Mouse (Mus musculus) frontal cortex, postnatal 14 days (tissue): ENCODE measurements around the gene Fzd2.

Source experiments
- DNase-seq, 2 experiments: peaks; one replicate each; pipeline ENCODE4 v3.0.0; 2022; ENCODE audit warnings: low spot score in 2 of 2

Fzd2 gene

GRCm38 (mm10) chr11:102619449-102619848, 15.3 kb downstream of the Fzd2 start:
- no peak for DNase-seq

- no peak for DNase-seq
Observed at GRCm38 (mm10) chr11:102623876-102624789, 19.9 kb downstream of the Fzd2 start.

- no peak for DNase-seq
Observed at GRCm38 (mm10) chr11:102624888-102625407, 20.8 kb downstream of the Fzd2 start.

- DNase-seq, result no peak
Observed at GRCm38 (mm10) chr11:102627171-102627931, 23.2 kb downstream of the Fzd2 start.

GRCm38 (mm10) chr11:102628529-102628928, 24.3 kb downstream of the Fzd2 start:
- DNase-seq, result no peak

- DNase-seq, result no peak
Observed at GRCm38 (mm10) chr11:102629375-102629774, 25.2 kb downstream of the Fzd2 start.

DNA sequence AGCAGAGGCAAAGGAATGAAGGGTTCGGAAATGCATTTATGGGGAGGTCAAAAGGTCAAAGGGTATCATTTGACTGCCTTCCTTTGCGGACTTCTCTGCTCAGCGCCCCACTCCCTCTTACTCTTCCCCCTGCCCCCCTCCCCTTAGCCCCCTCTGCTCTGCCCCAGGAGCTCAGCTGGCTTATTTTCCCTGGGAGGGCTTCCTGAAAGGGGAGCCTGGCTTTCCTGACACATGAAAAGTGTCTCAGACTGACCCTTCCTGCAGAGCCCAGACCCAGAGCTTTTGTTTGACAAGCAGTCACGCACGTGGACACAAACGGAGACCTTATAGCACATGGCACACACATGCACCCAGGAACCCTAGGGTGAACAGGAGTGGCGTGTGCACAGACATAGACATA, 26.5 kb downstream of the Fzd2 start:
- DNase-seq, result no peak

GRCm38 (mm10) chr11:102631203-102631602, 27.0 kb downstream of the Fzd2 start:
- no peak for DNase-seq

DNA sequence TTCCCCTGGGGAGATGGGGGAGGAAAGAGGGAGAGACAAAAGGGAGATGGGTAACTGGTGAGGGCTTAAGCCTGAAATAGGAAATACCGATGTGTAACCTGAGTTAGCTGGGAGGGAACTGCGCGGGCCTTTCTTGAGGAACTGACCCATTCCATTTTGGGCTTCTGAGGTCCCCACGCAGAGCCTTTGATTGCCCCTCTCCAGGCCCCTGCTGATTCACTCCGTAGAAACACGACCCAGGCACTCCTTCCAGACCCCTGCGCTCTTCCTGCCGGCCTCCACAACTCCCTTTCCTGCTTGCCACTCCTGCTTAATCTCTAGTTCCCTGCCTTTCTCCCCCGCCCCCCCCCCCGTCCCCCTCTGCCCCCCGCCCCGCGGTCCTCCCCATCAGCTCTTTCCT, 28.5 kb downstream of the Fzd2 start:
- no peak for DNase-seq

- DNase-seq, result no peak
Observed at GRCm38 (mm10) chr11:102633379-102633778, 29.2 kb downstream of the Fzd2 start.

DNA sequence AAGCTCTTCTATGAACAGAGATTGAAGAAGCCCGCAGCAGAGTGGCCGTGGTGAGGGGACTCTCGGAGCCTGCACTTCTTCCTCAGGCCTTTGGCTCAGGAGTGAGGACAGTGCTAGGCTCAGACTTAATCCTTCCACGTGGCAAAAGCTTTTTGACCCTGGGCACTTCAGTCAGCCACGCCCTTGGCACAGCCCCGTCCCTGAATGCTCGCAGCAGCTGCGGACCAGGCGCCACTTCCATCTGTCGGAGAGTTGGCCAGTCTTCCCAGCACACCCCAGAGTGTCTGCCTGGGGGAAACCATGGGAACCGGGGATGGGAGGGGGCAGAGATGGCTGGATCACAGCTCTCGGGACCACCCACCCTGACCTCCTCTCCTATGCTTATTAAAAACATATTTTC, 32.7 kb downstream of the Fzd2 start:
- no peak for DNase-seq

DNA sequence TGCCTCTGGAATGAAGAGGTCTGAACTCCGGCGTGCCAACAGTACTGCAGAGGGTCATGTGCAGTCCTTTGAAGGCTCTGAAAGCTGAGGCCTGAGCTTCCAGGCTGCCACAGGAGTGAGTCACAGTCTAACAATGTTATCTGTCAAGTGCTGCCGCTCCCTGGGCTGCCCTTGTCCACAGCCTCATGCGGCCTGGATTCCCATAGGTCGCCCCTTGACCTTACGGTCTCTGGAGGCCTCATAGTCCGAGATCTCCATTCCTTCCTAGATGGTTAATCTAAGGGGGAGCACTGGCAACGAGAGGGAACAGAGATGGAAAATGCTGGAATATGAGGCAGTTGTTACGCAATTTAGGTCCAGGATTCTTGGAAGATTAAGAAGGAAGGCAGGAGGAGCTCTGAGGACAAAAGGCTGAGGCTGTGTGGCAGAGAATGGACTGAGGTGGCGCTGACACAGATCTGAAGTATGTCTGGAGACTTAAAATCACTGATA, 39.7 kb downstream of the Fzd2 start:
- DNase-seq, result no peak

GRCm38 (mm10) chr11:102646226-102646625, 42.0 kb downstream of the Fzd2 start:
- no peak for DNase-seq

- no peak for DNase-seq
Observed at GRCm38 (mm10) chr11:102647885-102648284, 43.7 kb downstream of the Fzd2 start.

- peak; percentile 20 to 64 for DNase-seq
Observed at GRCm38 (mm10) chr11:102651381-102651780, 47.2 kb downstream of the Fzd2 start.

- DNase-seq, result no peak
Observed at GRCm38 (mm10) chr11:102652844-102653243, 48.6 kb downstream of the Fzd2 start.

DNA sequence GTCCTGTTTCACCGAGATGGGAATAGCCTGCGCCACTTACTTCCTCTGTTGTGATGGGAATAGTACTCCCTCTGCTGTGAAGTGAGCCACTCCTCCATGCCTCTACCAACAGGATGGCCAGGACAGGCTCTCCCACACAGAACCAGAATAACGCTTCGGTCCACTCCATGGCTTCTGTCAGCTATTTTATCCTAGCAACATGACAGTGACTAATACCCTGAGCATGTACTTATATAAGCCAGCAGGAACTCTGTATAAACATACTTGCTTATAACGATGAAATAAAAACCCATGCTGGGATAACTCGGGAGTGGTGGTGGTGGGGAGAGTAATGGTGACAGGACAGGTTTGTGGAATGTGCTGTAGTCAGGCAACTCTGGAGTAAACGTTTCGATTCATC, 51.7 kb downstream of the Fzd2 start:
- DNase-seq, result no peak

DNA sequence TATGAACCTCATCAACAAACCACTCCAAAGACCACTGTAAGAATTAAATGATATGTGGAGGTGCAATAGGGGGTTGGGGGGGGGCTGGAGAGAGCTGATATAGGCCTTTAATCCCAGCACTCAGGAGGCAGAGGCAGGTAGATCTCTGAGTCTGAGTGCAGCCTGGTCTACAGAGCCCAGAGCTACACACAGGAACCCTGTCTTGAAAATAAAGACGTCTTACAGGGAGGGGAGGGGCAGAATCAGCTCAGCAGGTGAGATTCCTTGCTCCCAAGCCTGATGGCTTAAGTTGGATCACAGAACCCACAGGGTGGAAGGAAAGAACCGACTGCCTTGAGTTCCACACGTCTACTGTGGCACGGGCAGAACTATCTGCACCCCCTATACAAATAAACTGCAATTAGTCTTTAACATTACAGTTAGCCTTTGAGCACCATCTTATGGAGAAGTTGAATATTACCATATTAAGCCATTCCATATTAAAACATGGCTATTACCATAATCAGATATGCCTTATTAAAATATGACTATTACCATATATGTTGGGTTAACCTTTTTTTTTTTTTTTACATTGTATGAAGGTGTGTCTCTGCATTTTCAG, 52.2 kb downstream of the Fzd2 start:
- DNase-seq, result no peak

DNA sequence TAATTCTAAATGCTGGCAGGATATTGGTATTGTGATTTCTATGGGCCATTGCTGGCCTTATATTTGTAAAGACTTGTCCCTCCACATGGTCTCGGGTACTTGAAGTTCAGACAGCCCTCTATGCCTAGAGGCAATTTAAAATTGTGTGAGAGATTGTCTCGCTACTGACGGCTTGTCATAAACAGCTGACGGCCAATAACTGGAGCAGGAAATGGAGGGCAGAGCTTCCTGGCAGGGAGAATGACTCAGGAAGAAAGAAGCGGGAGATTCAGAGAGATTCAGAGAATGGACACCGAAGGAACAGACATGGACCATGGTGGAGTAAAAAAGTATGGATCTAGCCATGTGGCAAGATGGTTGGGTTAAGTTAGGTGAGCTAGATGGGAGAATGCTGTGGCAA, 52.7 kb downstream of the Fzd2 start:
- no peak for DNase-seq
